Mouse (Mus musculus) limb, embryonic 10.5 days (tissue): Measurements from ENCODE around the gene Snx19. TPM values are rescaled to one million over a fixed set of nuclear protein-coding genes. Genes with fewer than 3 reads are reported as not detected.
A peak's percentile ranks its signal among the peaks of the same experiment; 100 is the strongest.

ENCODE experiments used
- DNase-seq: peaks from one replicate; pipeline ENCODE4 v3.0.0-alpha.2; 2017; ENCODE audit warnings: low spot score
- H3K27ac ChIP-seq: fragments of 300-500 bp; sonication (generic); 2 replicates; pipeline ENCODE4 v1.5.1; 2016; ENCODE audit warnings: mild to moderate bottlenecking
- H3K27me3 ChIP-seq: fragments of 300-500 bp; sonication (generic); 2 replicates; pipeline ENCODE4 v1.6.1; 2016; ENCODE audit warnings: low read depth, mild to moderate bottlenecking; ENCODE audit not compliant: poor library complexity, severe bottlenecking
- H3K36me3 ChIP-seq: fragments of 300-500 bp; sonication (generic); 2 replicates; pipeline ENCODE4 v1.6.1; 2016; ENCODE audit warnings: mild to moderate bottlenecking, moderate library complexity
- H3K4me1 ChIP-seq: fragments of 300-500 bp; sonication (generic); 2 replicates; pipeline ENCODE4 v1.6.1; 2016
- H3K4me3 ChIP-seq: fragments of 300-500 bp; sonication (generic); 2 replicates; pipeline ENCODE4 v1.5.1; 2016; ENCODE audit warnings: mild to moderate bottlenecking, moderate library complexity
- H3K9me3 ChIP-seq: fragments of 300-500 bp; sonication (generic); replicated peaks from 2 replicates; pipeline ENCODE4 v1.6.1; 2016; ENCODE audit warnings: mild to moderate bottlenecking
- WGBS: fragments of 180-500 bp; shearing (Covaris S2); methylation state at CpG from one replicate; pipeline ENCODE4 v1.1.7; 2016; 5-methylcytosine and 5-hydroxymethylcytosine counted together
- polyA plus RNA-seq: library from polyadenylated mRNA; unstranded; fragments of >200 nt; fragmentation: Nextera tagmentation; extraction: Ambion mirVana; gene quantifications from 2 replicates; pipeline ENCODE4 v1.2.1, GENCODE M21; 2016

Gene Snx19
- polyA plus RNA-seq, 1 experiment from 2014 or later, result 21.5 TPM

GRCm38 (mm10) chr9:30446126-30446525 lies 19.2 kb downstream of the Snx19 start:
- no peak overlapping the region for H3K4me3 ChIP-seq
- peaks cover 83% of the 10 kb centered on the region for H3K36me3 ChIP-seq
- DNase-seq, result no peak
- H3K4me1 ChIP-seq, result peaks cover 13% of the 10 kb centered on the region; the same call in 1 of the 2 replicates
- H3K9me3 ChIP-seq, result no peaks in the 10 kb centered on the region
- H3K27me3 ChIP-seq, result no peaks in the 10 kb centered on the region
- 97% methylated on average over 1 of the region's 1 CpGs for WGBS
- H3K27ac ChIP-seq, result no peak overlapping the region

DNA sequence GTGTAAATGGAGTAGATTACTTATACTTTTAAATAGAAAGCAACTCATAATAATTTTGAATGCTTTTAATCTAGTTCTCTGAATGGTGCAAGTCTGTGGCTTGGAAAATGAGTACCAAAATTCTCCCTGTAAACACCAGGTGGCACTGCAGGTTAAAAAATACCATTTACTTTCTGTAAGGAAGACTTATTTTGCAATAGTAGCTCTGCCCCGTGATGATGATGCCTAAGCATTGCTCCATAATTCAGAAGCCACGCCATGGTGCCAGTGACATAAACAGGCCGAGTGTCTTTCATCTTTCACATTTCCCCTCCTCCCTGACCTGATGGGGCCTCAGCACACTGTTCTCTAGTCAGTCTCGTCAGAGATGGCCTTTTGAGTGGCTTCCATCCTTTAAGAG lies 21.6 kb downstream of the Snx19 start:
- 60% methylated on average over 4 of the region's 4 CpGs for WGBS
- Histone ChIP-seq H3K4me3 (no peak overlapping the region), H3K36me3 (peaks cover 82% of the 10 kb centered on the region), H3K27ac (no peak overlapping the region), H3K27me3 (no peaks in the 10 kb centered on the region), H3K9me3 (no peaks in the 10 kb centered on the region), H3K4me1 (peaks cover 13% of the 10 kb centered on the region; the same call in 1 of the 2 replicates)
- no peak for DNase-seq

- Histone ChIP-seq H3K4me3 (no peak overlapping the region), H3K27me3 (no peaks in the 10 kb centered on the region), H3K4me1 (peaks cover 11% of the 10 kb centered on the region; the same call in 1 of the 2 replicates), H3K36me3 (peaks cover 75% of the 10 kb centered on the region), H3K27ac (no peak overlapping the region), H3K9me3 (no peaks in the 10 kb centered on the region)
- no peak for DNase-seq
- 46% methylated on average over 2 of the region's 2 CpGs for WGBS
These were observed 23.0 kb downstream of the Snx19 start for GRCm38 (mm10) chr9:30449862-30450261.

DNA sequence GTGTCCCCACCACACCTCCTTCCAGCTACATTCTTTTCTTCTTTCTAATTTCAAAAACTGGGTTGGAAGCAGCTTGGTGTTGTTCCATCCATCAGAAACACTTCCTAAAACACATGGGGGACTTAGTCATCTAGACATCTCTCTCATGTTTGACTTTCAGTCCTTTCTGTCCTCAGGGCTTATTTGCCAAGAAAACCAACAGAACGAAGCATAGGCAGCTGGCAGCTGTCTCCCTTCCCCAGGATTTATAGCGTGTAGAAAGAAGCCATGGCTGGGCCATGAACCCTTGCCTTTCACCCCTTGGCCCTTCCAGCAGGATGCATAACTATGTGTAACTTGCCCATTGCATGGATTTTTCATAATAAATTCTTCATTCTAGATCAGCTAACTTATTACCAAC lies 23.9 kb downstream of the Snx19 start:
- Histone ChIP-seq H3K36me3 (peaks cover 65% of the 10 kb centered on the region), H3K4me3 (no peak overlapping the region), H3K27ac (no peak overlapping the region), H3K4me1 (0 out of 2 replicates have a peak, but pooled peaks cover 3% of the 10 kb centered on the region), H3K27me3 (no peaks in the 10 kb centered on the region), H3K9me3 (no peaks in the 10 kb centered on the region)
- no peak for DNase-seq
- 63% methylated on average over 2 of the region's 2 CpGs for WGBS

DNA sequence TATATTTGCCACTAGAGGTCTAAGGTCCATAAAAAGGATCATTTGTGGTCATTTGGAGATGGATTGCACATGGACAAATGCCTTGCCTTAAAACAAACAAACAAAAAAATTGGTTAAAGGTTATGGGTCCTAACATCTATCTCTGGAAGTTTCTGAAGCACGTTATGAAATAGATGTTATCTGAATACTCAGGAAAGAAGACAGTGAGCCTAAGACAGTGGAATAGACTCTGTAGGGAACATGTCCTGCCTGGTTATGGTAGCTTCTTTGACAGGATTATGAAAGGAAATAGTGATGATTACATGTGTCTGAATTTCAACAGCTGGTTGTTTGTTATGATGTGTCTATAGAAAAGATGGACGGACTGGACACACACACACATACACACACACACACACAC lies 27.6 kb downstream of the Snx19 start:
- Histone ChIP-seq H3K36me3 (peaks cover 48% of the 10 kb centered on the region), H3K4me3 (no peak overlapping the region), H3K27me3 (no peaks in the 10 kb centered on the region), H3K27ac (no peak overlapping the region), H3K9me3 (no peaks in the 10 kb centered on the region), H3K4me1 (0 out of 2 replicates have a peak, but pooled peaks cover 3% of the 10 kb centered on the region)
- WGBS, result 84% methylated on average over 2 of the region's 2 CpGs
- no peak for DNase-seq

DNA sequence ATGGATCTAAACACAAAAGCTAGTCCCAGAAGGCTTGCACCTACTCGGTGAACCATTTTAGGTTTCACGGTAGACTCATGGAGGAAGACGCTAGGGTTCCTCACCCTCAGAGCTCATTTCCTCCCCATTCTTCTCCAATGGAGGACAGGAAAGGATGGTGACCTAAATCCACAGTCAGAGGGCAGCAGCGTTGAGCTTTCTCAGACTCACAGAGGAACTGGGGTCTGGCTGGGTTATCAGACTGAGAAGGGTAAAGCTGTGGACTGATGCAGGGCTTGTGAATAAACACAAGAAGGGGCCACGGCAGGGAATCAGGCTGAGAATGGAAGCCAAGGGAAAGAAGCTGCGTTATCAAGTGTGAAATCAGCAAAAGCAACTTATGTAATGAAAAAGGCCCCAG lies 29.3 kb downstream of the Snx19 start:
- H3K36me3 ChIP-seq, result peaks cover 33% of the 10 kb centered on the region
- H3K4me1 ChIP-seq, result no peaks in the 10 kb centered on the region
- H3K4me3 ChIP-seq, result no peak overlapping the region
- 90% methylated on average over 6 of the region's 6 CpGs for WGBS
- H3K9me3 ChIP-seq, result no peaks in the 10 kb centered on the region
- H3K27me3 ChIP-seq, result no peaks in the 10 kb centered on the region
- DNase-seq, result no peak
- no peak overlapping the region for H3K27ac ChIP-seq

GRCm38 (mm10) chr9:30460501-30460900 lies 33.6 kb downstream of the Snx19 start:
- DNase-seq, result no peak
- Histone ChIP-seq H3K27ac (no peak overlapping the region), H3K9me3 (no peaks in the 10 kb centered on the region), H3K36me3 (peaks cover 44% of the 10 kb centered on the region), H3K27me3 (no peaks in the 10 kb centered on the region), H3K4me1 (no peaks in the 10 kb centered on the region), H3K4me3 (no peak overlapping the region)
- WGBS, result 80% methylated on average over 8 of the region's 8 CpGs

DNA sequence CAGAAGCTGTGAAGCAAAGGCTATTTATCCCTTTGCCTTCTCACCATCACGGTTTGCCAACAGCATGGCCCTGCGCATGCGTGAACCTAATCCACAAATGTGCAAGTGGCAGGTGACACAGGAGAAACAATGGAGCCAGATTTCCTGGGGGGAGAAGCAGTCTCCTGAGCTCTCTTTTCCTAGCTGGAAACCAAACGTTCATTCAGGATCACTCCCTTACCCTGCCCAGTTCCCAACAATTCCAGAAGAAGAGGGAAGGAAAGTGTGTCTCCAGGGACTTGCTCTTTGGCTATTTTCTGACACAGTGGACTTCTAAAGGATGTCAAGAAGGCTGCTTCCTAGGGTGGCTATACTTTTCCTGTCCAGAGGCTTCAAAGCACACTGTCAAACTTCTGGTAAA lies 37.8 kb downstream of the Snx19 start:
- Histone ChIP-seq H3K4me3 (no peak overlapping the region), H3K4me1 (no peaks in the 10 kb centered on the region), H3K27me3 (no peaks in the 10 kb centered on the region), H3K9me3 (no peaks in the 10 kb centered on the region), H3K27ac (no peak overlapping the region), H3K36me3 (peaks cover 46% of the 10 kb centered on the region)
- DNase-seq, result no peak
- WGBS, result 90% methylated on average over 4 of the region's 4 CpGs

DNA sequence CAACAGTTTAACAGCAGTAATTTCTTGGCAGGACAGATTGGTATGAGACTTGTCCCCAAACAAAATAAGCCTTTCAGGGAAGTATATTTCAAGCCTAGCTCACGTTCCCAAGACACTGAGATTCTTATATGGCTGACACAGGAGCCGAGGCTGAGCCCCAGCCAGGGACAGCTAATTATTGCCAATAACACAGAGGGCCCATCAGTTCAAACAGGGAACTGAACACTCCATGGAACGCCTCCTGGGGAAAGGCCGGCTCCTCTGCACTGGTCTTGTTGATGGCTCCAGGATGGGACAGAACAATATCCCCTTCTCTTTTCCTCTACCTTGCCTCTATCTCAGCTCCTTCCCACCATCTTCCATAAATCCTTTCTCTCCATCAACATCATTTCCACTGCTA lies 53.1 kb downstream of the Snx19 start:
- Histone ChIP-seq H3K36me3 (no peaks in the 10 kb centered on the region), H3K9me3 (no peaks in the 10 kb centered on the region), H3K4me3 (no peak overlapping the region), H3K27ac (no peak overlapping the region), H3K27me3 (no peaks in the 10 kb centered on the region), H3K4me1 (peaks cover 3% of the 10 kb centered on the region; the same call in 1 of the 2 replicates)
- DNase-seq, result no peak
- WGBS, result 61% methylated on average over 4 of the region's 4 CpGs

DNA sequence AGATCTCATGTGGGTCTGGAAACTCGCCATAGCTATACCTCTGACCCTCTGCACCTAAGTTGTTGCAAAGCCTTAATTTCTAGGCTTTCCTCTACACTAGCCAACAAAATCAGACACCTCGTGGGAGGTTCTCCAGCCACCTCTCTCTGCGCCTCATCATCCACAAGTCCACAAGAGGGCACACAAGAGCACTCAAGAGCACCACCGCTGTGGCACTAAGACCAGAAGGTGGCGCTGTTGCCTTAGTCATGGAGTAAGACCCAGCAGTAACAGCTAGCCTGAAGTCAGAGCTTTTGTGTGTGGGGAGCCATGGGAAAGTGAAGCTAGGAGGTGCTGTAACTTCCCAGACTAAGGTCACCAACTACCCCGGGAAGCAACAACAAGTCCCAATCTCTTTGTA lies 53.6 kb downstream of the Snx19 start:
- Histone ChIP-seq H3K4me1 (peaks cover 3% of the 10 kb centered on the region; the same call in 1 of the 2 replicates), H3K4me3 (no peak overlapping the region), H3K27me3 (no peaks in the 10 kb centered on the region), H3K36me3 (no peaks in the 10 kb centered on the region), H3K27ac (peak overlapping the region; percentile 38), H3K9me3 (no peaks in the 10 kb centered on the region)
- 5% methylated on average over 6 of the region's 6 CpGs for WGBS
- peak; percentile 98 for DNase-seq

DNA sequence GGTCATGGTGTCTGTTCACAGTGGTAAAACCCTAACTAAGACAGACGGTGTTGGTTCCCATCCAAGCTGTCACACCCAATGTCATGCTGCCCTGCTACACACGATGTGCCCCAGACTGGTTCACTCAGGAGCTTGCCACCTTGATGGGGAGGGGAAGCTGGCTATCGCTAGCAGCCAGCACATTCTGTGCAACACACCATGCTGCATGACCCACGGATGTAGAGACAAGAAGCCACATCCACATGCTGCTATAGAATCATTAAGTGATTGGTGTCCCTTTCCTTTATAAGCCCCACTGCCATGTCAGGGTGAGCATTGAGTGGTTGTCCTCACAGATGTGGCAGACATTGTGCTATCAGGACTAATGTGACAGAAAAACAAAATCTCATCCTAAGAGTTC lies 55.2 kb downstream of the Snx19 start:
- WGBS, result 93% methylated on average over 4 of the region's 4 CpGs
- Histone ChIP-seq H3K9me3 (no peaks in the 10 kb centered on the region), H3K27me3 (no peaks in the 10 kb centered on the region), H3K4me3 (no peak overlapping the region), H3K27ac (no peak overlapping the region), H3K36me3 (no peaks in the 10 kb centered on the region), H3K4me1 (peaks cover 3% of the 10 kb centered on the region; the same call in 1 of the 2 replicates)
- no peak for DNase-seq

DNA sequence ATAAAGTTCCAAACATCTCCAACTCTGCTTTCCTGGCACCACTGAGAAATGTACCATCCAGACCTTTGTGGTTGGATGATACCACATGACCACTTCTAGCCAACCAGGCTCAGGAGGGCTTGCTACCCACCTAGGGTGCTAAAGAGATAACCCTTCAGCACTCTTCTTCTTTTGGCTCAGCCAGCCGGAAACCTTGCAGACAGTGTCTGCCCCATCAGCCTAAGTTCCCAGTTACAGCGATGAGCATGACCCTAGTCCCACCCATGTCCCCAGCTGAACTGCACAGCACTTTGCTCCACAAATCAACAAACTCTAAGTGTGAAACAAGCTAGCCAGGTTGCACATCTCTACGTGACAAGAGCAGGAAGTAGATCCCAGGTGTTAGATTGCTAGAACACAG lies 57.3 kb downstream of the Snx19 start:
- no peak overlapping the region for H3K4me3 ChIP-seq

GRCm38 (mm10) chr9:30485161-30485560 lies 58.3 kb downstream of the Snx19 start:
- no peak overlapping the region for H3K4me3 ChIP-seq
- peaks cover 3% of the 10 kb centered on the region; the same call in 1 of the 2 replicates for H3K4me1 ChIP-seq
- H3K27me3 ChIP-seq, result no peaks in the 10 kb centered on the region
- H3K36me3 ChIP-seq, result no peaks in the 10 kb centered on the region
- 95% methylated on average over 2 of the region's 2 CpGs for WGBS
- H3K27ac ChIP-seq, result no peak overlapping the region
- no peaks in the 10 kb centered on the region for H3K9me3 ChIP-seq
- DNase-seq, result no peak

More for the DNA sequence above, 57.3 kb downstream of the Snx19 start:
- H3K27ac ChIP-seq, result no peak overlapping the region
- no peaks in the 10 kb centered on the region for H3K9me3 ChIP-seq
- H3K27me3 ChIP-seq, result no peaks in the 10 kb centered on the region
- H3K4me1 ChIP-seq, result peaks cover 3% of the 10 kb centered on the region; the same call in 1 of the 2 replicates
- no peaks in the 10 kb centered on the region for H3K36me3 ChIP-seq
- no peak for DNase-seq
- 91% methylated on average over 3 of the region's 3 CpGs for WGBS

DNA sequence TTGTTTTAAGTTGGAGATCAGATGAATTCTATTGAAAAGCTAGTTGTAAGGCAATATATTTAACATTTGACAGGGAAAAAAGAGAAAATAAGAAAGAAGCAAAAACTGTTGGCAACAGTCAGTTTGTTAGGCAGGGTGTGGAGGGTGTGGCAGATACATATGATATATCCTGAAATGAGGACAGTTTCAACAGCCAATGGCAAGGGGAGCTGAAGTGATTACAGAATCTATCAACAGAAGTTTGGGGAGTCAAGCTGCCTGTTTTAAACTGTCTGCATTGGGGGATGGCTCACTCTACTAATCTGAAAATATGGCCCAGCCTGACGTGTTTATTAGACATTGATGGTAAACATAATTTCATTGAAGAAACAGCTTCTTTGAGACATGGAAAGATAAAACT lies 61.5 kb downstream of the Snx19 start:
- H3K36me3 ChIP-seq, result no peaks in the 10 kb centered on the region
- H3K27ac ChIP-seq, result no peak overlapping the region
- no peaks in the 10 kb centered on the region for H3K9me3 ChIP-seq
- no peak overlapping the region for H3K4me3 ChIP-seq
- WGBS, result 89% methylated on average over 1 of the region's 1 CpGs
- no peaks in the 10 kb centered on the region for H3K4me1 ChIP-seq
- no peak for DNase-seq
- H3K27me3 ChIP-seq, result no peaks in the 10 kb centered on the region
